ENCODE assay signal across 8 mouse cellular contexts in the genomic region with DNA sequence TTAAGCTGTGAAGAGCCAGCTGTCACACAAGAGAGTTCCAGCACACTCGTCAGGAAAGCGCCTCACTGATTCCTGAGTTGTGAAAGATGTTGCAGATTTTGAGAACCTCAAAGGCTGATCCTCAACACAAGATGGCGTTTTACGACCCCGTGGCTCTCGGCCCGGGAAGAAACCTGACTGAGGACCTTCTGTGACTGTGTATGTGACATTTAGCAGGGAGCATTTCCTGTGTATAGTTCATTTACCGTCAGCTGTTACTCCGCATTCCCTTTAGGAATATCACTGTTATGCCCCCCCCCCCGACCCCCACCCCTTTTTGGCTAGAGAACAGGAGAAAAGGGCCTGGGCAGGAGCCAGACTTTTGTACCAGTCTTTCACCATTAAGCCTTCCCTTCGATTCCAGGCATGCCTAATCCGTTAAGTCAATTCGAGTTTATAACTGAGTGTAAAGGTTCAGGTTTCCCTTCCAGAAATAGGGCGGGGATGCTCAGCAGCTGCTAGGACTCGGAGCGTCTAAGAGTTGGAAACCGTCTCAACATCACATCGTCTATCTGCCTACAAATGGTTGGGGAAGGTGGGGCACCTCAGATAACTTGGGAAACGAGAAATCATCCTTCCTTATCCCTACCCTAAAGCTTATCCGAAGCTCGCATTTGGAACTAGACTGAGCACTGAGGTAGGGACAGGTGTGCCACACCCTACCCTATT. TPM values are rescaled to one million over a fixed set of nuclear protein-coding genes. Genes with fewer than 3 reads are reported as not detected.
A peak's percentile ranks its signal among the peaks of the same experiment; 100 is the strongest.
DNase-seq lines count a peak whose midpoint lies in the region.

No protein-coding gene starts in this region.

- DNase-seq in gastrocnemius, adult 18-20 months (ENCODE audit: low spot score) = peak; percentile 34
- DNase-seq in gastrocnemius, postnatal 4 days (ENCODE audit: low spot score in 2 of 2) = no peak
- DNase-seq in urinary bladder, postnatal 14 days (ENCODE audit: low spot score) = peak; percentile 8
- DNase-seq in urinary bladder, postnatal 4 days (ENCODE audit: low spot score in 2 of 2) = no peak
- DNase-seq in adrenal gland, postnatal 4 days (ENCODE audit: low spot score in 2 of 2) = no peak
- DNase-seq in kidney, adult 9 months = no peak
- no peak for DNase-seq in frontal cortex, postnatal 14 days (ENCODE audit: low spot score in 2 of 2)

- H3K4me3 ChIP-seq in macrophage (ENCODE audit: inconsistent target) = 0 out of 2 replicates have a peak overlapping the region, but pooled peaks have one; percentile 28

- H3K79me2 ChIP-seq in macrophage (ENCODE audit: inconsistent target) = no peaks in the 10 kb centered on the region

- 24% methylated on average over 20 of the region's 21 CpGs for WGBS in macrophage (ENCODE audit: missing documents)

- no peaks in the 10 kb centered on the region for H3K36me3 ChIP-seq in macrophage (ENCODE audit: inconsistent target)

- no peak overlapping the region for H3K27ac ChIP-seq in macrophage

RNA-seq across cellular contexts. Expression of gene Scn3b, which starts 0.8 kb away (rescaled TPM):
- 1 to 10 TPM; 1.1 to 2.3 TPM for total RNA-seq in gastrocnemius, adult 18-20 months (2021)
- total RNA-seq in gastrocnemius, postnatal 4 days (2021) = 10 to 100 TPM; 44.8 to 59.4 TPM
- total RNA-seq in macrophage (2018; cell fraction: chromatin; rRNA removed) = 10 to 100 TPM in 1 of 26 experiments, 1 to 10 TPM in 21, under 1 TPM in 4; 0.55 to 10.7 (median 2.5) TPM
- 1 to 10 TPM; 1.3 to 8.7 (median 3.2) TPM for total RNA-seq in macrophage (2018; cell fraction: cytosol; rRNA removed)
- 10 to 100 TPM in 2 of 26 experiments, 1 to 10 TPM in 23, under 1 TPM in 1; 0.92 to 16.0 (median 3.5) TPM for total RNA-seq in macrophage (2018; cell fraction: nucleus; rRNA removed)
- 2.1 to 5.9 TPM (median 5.8 TPM) in 3 replicates for polyA plus RNA-seq in macrophage (2018)
- total RNA-seq in adrenal gland, postnatal 4 days (2021) = 10 to 100 TPM; 12.6 to 17.1 TPM

Comparison
In these comparisons a context has a peak if more than half of its experiments do, and no peak if none do; other contexts are left out.
1. DNase-seq: peak in gastrocnemius, adult 18-20 months (single experiment) and urinary bladder, postnatal 14 days (single experiment); none in gastrocnemius, postnatal 4 days (0 of 2), urinary bladder, postnatal 4 days (0 of 2), adrenal gland, postnatal 4 days (0 of 2), kidney, adult 9 months (single experiment) and frontal cortex, postnatal 14 days (0 of 2).
2. RNA of gene Scn3b, which starts 0.8 kb away (total RNA-seq): 44.8 to 59.4 TPM in gastrocnemius, postnatal 4 days and 12.6 to 17.1 TPM in adrenal gland, postnatal 4 days; 1.1 to 2.3 TPM in gastrocnemius, adult 18-20 months; every median in the first group is over 4 times any median in the second.